Mouse (Mus musculus) mammary gland, adult 2 months (tissue): ENCODE results near the gene Samt3. TPM values are rescaled to one million over a fixed set of nuclear protein-coding genes. Genes with fewer than 3 reads are reported as not detected.

Experiments used
- polyA plus RNA-seq: library from polyadenylated mRNA; depleted of rRNA; stranded (reverse); fragments of >200 nt; gene quantifications from 2 replicates; pipeline ENCODE4 v1.2.3, GENCODE M21; 2012; ENCODE audit warnings: low replicate concordance; rRNA removed

Gene Samt3
- polyA plus RNA-seq: not detected in 2 replicates

DNA sequence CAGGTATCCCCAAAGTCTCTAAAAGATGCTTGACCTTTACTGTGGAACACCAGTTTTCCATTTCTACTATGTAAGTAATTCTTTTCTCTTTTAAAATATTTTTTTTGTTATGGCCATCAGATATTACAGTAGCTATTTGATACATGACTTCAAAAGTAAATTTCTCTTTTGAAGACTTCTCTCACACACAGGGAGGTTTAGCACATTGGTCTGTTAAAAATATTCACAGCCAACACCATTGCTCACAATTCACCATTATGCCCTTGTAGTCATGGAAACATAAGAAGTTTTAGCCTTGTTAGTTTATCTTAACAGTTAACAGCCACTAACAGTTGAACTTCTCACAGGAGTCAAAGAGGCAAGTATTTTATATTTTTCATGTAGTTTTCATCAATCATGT, at the start of gene Samt3:
Gene Samt3 (plus strand): TSS at position 301 of the 400 bp plus-strand sequence.

Other genes starting within 250 kb of the Samt3 start
- 0.29 and 0.50 TPM in 2 replicates for gene 5430427O19Rik, start 173.8 kb upstream of the Samt3 start, polyA plus RNA-seq
- not detected in 2 replicates for gene Nr0b1, start 147.6 kb downstream of the Samt3 start, polyA plus RNA-seq